Mouse (Mus musculus) erythroblast, embryonic 14.5 days (primary cell): ENCODE results near the gene Tapbp. TPM values are rescaled to one million over a fixed set of nuclear protein-coding genes. Genes with fewer than 3 reads are reported as not detected.
A peak's percentile ranks its signal among the peaks of the same experiment; 100 is the strongest.

Experiments used
- H3K27me3 ChIP-seq: 2 replicates; pipeline ENCODE4 v1.6.1; 2012; ENCODE audit warnings: inconsistent platforms; ENCODE audit not compliant: control insufficient read depth
- H3K36me3 ChIP-seq: 2 replicates; pipeline ENCODE4 v1.6.1; 2012; ENCODE audit warnings: mild to moderate bottlenecking, inconsistent platforms; ENCODE audit not compliant: control insufficient read depth
- H3K4me1 ChIP-seq: 2 replicates; pipeline ENCODE4 v1.6.1; 2012; ENCODE audit warnings: inconsistent platforms; ENCODE audit not compliant: control insufficient read depth
- H3K4me3 ChIP-seq: replicated peaks from 2 replicates; pipeline ENCODE3; 2012; ENCODE audit warnings: moderate library complexity, mild to moderate bottlenecking, inconsistent platforms
- H3K9me3 ChIP-seq: 2 replicates; pipeline ENCODE4 v1.6.1; 2012; ENCODE audit warnings: low read length, inconsistent platforms, mixed read lengths; ENCODE audit not compliant: control insufficient read depth
- GATA1 ChIP-seq: IDR thresholded peaks from 2 replicates; pipeline ENCODE4 v1.6.1; 2012; ENCODE audit warnings: low read length, inconsistent platforms, mixed read lengths
- TAL1 ChIP-seq: IDR thresholded peaks from 3 replicates; pipeline ENCODE4 v1.6.1; 2012; ENCODE audit warnings: low read length, inconsistent platforms, mixed read lengths
- polyA plus RNA-seq: library from polyadenylated mRNA; stranded (reverse); fragments of >175 nt; gene quantifications from 2 replicates; pipeline ENCODE4 v1.2.3, GENCODE M21; 2012

The Tapbp gene
- polyA plus RNA-seq, 1 experiment: 21.8 TPM

GRCm38 (mm10) chr17:33931159-33931866 lies 15.6 kb downstream of the Tapbp start:
- TF ChIP-seq GATA1: no peak
- no peak for TF ChIP-seq TAL1
- Histone ChIP-seq H3K4me1 (peaks cover 73% of the 10 kb centered on the region), H3K27me3 (peaks cover 2% of the 10 kb centered on the region; the same call in 1 of the 2 replicates), H3K4me3 (peak overlapping the region; percentile 95), H3K36me3 (peaks cover 48% of the 10 kb centered on the region), H3K9me3 (peaks cover 11% of the 10 kb centered on the region)

GRCm38 (mm10) chr17:33931947-33932346 lies 16.2 kb downstream of the Tapbp start:
- H3K27me3 ChIP-seq: peaks cover 2% of the 10 kb centered on the region; the same call in 1 of the 2 replicates
- peaks cover 47% of the 10 kb centered on the region for H3K36me3 ChIP-seq
- peaks cover 74% of the 10 kb centered on the region for H3K4me1 ChIP-seq
- TF ChIP-seq GATA1: no peak
- no peak for TF ChIP-seq TAL1
- H3K4me3 ChIP-seq: no peak overlapping the region
- H3K9me3 ChIP-seq: peaks cover 11% of the 10 kb centered on the region

GRCm38 (mm10) chr17:33932448-33932847 lies 16.7 kb downstream of the Tapbp start:
- TF ChIP-seq TAL1: no peak
- TF ChIP-seq GATA1: no peak
- Histone ChIP-seq H3K27me3 (peaks cover 2% of the 10 kb centered on the region; the same call in 1 of the 2 replicates), H3K9me3 (peaks cover 11% of the 10 kb centered on the region), H3K4me3 (no peak overlapping the region), H3K36me3 (peaks cover 47% of the 10 kb centered on the region), H3K4me1 (peaks cover 76% of the 10 kb centered on the region)

- peaks cover 11% of the 10 kb centered on the region for H3K9me3 ChIP-seq
- peaks cover 2% of the 10 kb centered on the region; the same call in 1 of the 2 replicates for H3K27me3 ChIP-seq
- no peak for TF ChIP-seq GATA1
- no peak for TF ChIP-seq TAL1
- peaks cover 71% of the 10 kb centered on the region for H3K4me1 ChIP-seq
- H3K36me3 ChIP-seq: peaks cover 45% of the 10 kb centered on the region
- H3K4me3 ChIP-seq: no peak overlapping the region
These were observed 17.3 kb downstream of the Tapbp start for GRCm38 (mm10) chr17:33932970-33933369.

GRCm38 (mm10) chr17:33935422-33936055 lies 19.8 kb downstream of the Tapbp start:
- Histone ChIP-seq H3K27me3 (peaks cover 1% of the 10 kb centered on the region; the same call in 1 of the 2 replicates), H3K9me3 (peaks cover 11% of the 10 kb centered on the region), H3K4me3 (no peak overlapping the region), H3K4me1 (peaks cover 64% of the 10 kb centered on the region), H3K36me3 (peaks cover 57% of the 10 kb centered on the region)
- TF ChIP-seq GATA1 (no peak), TAL1 (no peak)

- H3K4me3 ChIP-seq: no peak overlapping the region
- peaks cover 57% of the 10 kb centered on the region for H3K36me3 ChIP-seq
- H3K27me3 ChIP-seq: no peaks in the 10 kb centered on the region
- TF ChIP-seq TAL1 (no peak), GATA1 (no peak)
- peaks cover 11% of the 10 kb centered on the region for H3K9me3 ChIP-seq
- peaks cover 66% of the 10 kb centered on the region for H3K4me1 ChIP-seq
These were observed 21.3 kb downstream of the Tapbp start for GRCm38 (mm10) chr17:33936993-33937392.

- Histone ChIP-seq H3K27me3 (no peaks in the 10 kb centered on the region), H3K9me3 (no peaks in the 10 kb centered on the region), H3K4me3 (peak overlapping the region; percentile 96), H3K4me1 (peaks cover 62% of the 10 kb centered on the region), H3K36me3 (peaks cover 52% of the 10 kb centered on the region)
- no peak for TF ChIP-seq GATA1
- no peak for TF ChIP-seq TAL1
These were observed 23.1 kb downstream of the Tapbp start for GRCm38 (mm10) chr17:33938783-33939182.

- Histone ChIP-seq H3K4me3 (peak within 1 kb of the TSS; percentile 96), H3K36me3 (peaks cover 58% of the 10 kb centered on the region), H3K9me3 (no peaks in the 10 kb centered on the region), H3K4me1 (peaks cover 53% of the 10 kb centered on the region), H3K27me3 (no peaks in the 10 kb centered on the region)
- TF ChIP-seq GATA1 (no peak), TAL1 (no peak)
These were observed 24.6 kb downstream of the Tapbp start, which contains the start of the genes Pfdn6 and Wdr46 for GRCm38 (mm10) chr17:33940206-33940805. Gene Pfdn6, minus strand, starts transcription at chr17:33940343. Gene Wdr46, plus strand, starts transcription at chr17:33940660.

- Histone ChIP-seq H3K4me1 (peaks cover 46% of the 10 kb centered on the region), H3K36me3 (peaks cover 57% of the 10 kb centered on the region), H3K27me3 (no peaks in the 10 kb centered on the region), H3K4me3 (peak overlapping the region; percentile 96), H3K9me3 (no peaks in the 10 kb centered on the region)
- TF ChIP-seq TAL1 (no peak), GATA1 (no peak)
These were observed 25.3 kb downstream of the Tapbp start for GRCm38 (mm10) chr17:33940981-33941380.
